Mouse (Mus musculus): ENCODE data around the gene Hyal2. TPM values are rescaled to one million over a fixed set of nuclear protein-coding genes. Genes with fewer than 3 reads are reported as not detected.

The Hyal2 gene
- polyA plus RNA-seq, 1 experiment from 2014 or later: 76.8 TPM

Other genes with a start within 250 kb of the Hyal2 start
- 13.0 and 15.0 TPM in 2 replicates for gene Hemk1, start 229.6 kb upstream of the Hyal2 start, polyA plus RNA-seq (2015; fragmentation: Nextera tagmentation; extraction: Ambion mirVana)
- 6.4 and 6.5 TPM in 2 replicates for gene 6430571L13Rik, start 227.3 kb upstream of the Hyal2 start, polyA plus RNA-seq (2015; fragmentation: Nextera tagmentation; extraction: Ambion mirVana)
- 8.1 and 8.6 TPM in 2 replicates for gene Cacna2d2, start 168.3 kb upstream of the Hyal2 start, polyA plus RNA-seq (2015; fragmentation: Nextera tagmentation; extraction: Ambion mirVana)
- 43.4 and 44.4 TPM in 2 replicates for gene Tmem115, start 34.0 kb upstream of the Hyal2 start, polyA plus RNA-seq (2015; fragmentation: Nextera tagmentation; extraction: Ambion mirVana)
- gene Cyb561d2, start 25.8 kb upstream of the Hyal2 start, polyA plus RNA-seq (2015; fragmentation: Nextera tagmentation; extraction: Ambion mirVana): 33.0 and 40.1 TPM in 2 replicates
- gene Nprl2, start 25.7 kb upstream of the Hyal2 start, polyA plus RNA-seq (2015; fragmentation: Nextera tagmentation; extraction: Ambion mirVana): 66.7 and 73.7 TPM in 2 replicates
- 1.2 and 1.3 TPM in 2 replicates for gene Zmynd10, start 20.6 kb upstream of the Hyal2 start, polyA plus RNA-seq (2015; fragmentation: Nextera tagmentation; extraction: Ambion mirVana)
- gene Rassf1, start 16.4 kb upstream of the Hyal2 start, polyA plus RNA-seq (2015; fragmentation: Nextera tagmentation; extraction: Ambion mirVana): 35.4 and 39.0 TPM in 2 replicates
- gene Tusc2, start 4.7 kb upstream of the Hyal2 start, polyA plus RNA-seq (2015; fragmentation: Nextera tagmentation; extraction: Ambion mirVana): 95.3 and 114 TPM in 2 replicates
- 8.2 and 8.5 TPM in 2 replicates for gene Hyal1, start 9.0 kb downstream of the Hyal2 start, polyA plus RNA-seq (2015; fragmentation: Nextera tagmentation; extraction: Ambion mirVana)
- 15.9 and 19.0 TPM in 2 replicates for gene Naa80, start 10.9 kb downstream of the Hyal2 start, polyA plus RNA-seq (2015; fragmentation: Nextera tagmentation; extraction: Ambion mirVana)
- 1.9 and 2.0 TPM in 2 replicates for gene Hyal3, start 12.9 kb downstream of the Hyal2 start, polyA plus RNA-seq (2015; fragmentation: Nextera tagmentation; extraction: Ambion mirVana)
- gene Ifrd2, start 19.7 kb downstream of the Hyal2 start, polyA plus RNA-seq (2015; fragmentation: Nextera tagmentation; extraction: Ambion mirVana): 13.5 and 17.4 TPM in 2 replicates
- 6.5 and 9.0 TPM in 2 replicates for gene Sema3b, start 41.3 kb downstream of the Hyal2 start, polyA plus RNA-seq (2015; fragmentation: Nextera tagmentation; extraction: Ambion mirVana)
- gene Gnai2, start 67.4 kb downstream of the Hyal2 start, polyA plus RNA-seq (2015; fragmentation: Nextera tagmentation; extraction: Ambion mirVana): 350 and 384 TPM in 2 replicates
- 23.9 and 25.6 TPM in 2 replicates for gene Slc38a3, start 101.6 kb downstream of the Hyal2 start, polyA plus RNA-seq (2015; fragmentation: Nextera tagmentation; extraction: Ambion mirVana)
- 0.96 and 2.4 TPM in 2 replicates for gene Gnat1, start 111.8 kb downstream of the Hyal2 start, polyA plus RNA-seq (2015; fragmentation: Nextera tagmentation; extraction: Ambion mirVana)
- 12.2 and 13.2 TPM in 2 replicates for gene Sema3f, start 142.5 kb downstream of the Hyal2 start, polyA plus RNA-seq (2015; fragmentation: Nextera tagmentation; extraction: Ambion mirVana)
- 252 and 279 TPM in 2 replicates for gene Rbm5, start 203.1 kb downstream of the Hyal2 start, polyA plus RNA-seq (2015; fragmentation: Nextera tagmentation; extraction: Ambion mirVana)